Comparison of ENCODE assay signal across 17 mouse cellular contexts in genomic region chr1:160786571-160786970, GRCm38 (mm10).
"Had no signal": no experiment of that assay in that cellular context is flagged by ENCODE, and none has a peak within 500 bp of the region (broad histone marks: within the 10 kb centered on the region; RNA-seq: fewer than 3 reads in every experiment).

No protein-coding gene starts in this region.

- DNase-seq: layer of hippocampus, postnatal 36 days; lung, adult 18-20 months; lung, postnatal 10 days; lung, postnatal 36 days; thymus, adult 18-20 months; thymus, postnatal 14 days; thymus, postnatal 4 days had no signal

- ATAC-seq: liver, embryonic 12.5 days; midbrain, embryonic 13.5 days; midbrain, embryonic 16.5 days had no signal

- H3K4me3 ChIP-seq: kidney, embryonic 15.5 days; left cerebral cortex, adult 2 months; liver, embryonic 12.5 days; liver, embryonic 15.5 days; lung, embryonic 15.5 days; megakaryocyte, embryonic 14.5 days; midbrain, embryonic 10.5 days; midbrain, embryonic 13.5 days; myocyte had no signal

- H3K27ac ChIP-seq: kidney, embryonic 15.5 days; left cerebral cortex, adult 2 months; lung, embryonic 15.5 days; midbrain, embryonic 10.5 days; midbrain, embryonic 13.5 days had no signal

- H3K27me3 ChIP-seq: kidney, embryonic 15.5 days; liver, embryonic 12.5 days; liver, embryonic 15.5 days; lung, embryonic 15.5 days; megakaryocyte, embryonic 14.5 days; midbrain, embryonic 13.5 days had no signal

- H3K36me3 ChIP-seq: kidney, embryonic 15.5 days; liver, embryonic 12.5 days; liver, embryonic 15.5 days; lung, embryonic 15.5 days; midbrain, embryonic 10.5 days; midbrain, embryonic 13.5 days had no signal

- H3K9ac ChIP-seq: kidney, embryonic 15.5 days; liver, embryonic 12.5 days; liver, embryonic 15.5 days; lung, embryonic 15.5 days; midbrain, embryonic 13.5 days had no signal
